Mouse (Mus musculus) neural tube, embryonic 14.5 days (tissue): ENCODE data around the gene Fen1. TPM values are rescaled to one million over a fixed set of nuclear protein-coding genes. Genes with fewer than 3 reads are reported as not detected.

Experiments used
- microRNA-seq: library from miRNA; unstranded; fragments of <30 nt; microRNA quantifications from one replicate; pipeline ENCODE4, GENCODE M21; 2016
- polyA plus RNA-seq: library from polyadenylated mRNA; unstranded; fragments of >200 nt; fragmentation: Nextera tagmentation; extraction: Ambion mirVana; gene quantifications from 2 replicates; pipeline ENCODE4 v1.2.1, GENCODE M21; 2014

Fen1 gene
- polyA plus RNA-seq, 1 experiment from 2014 or later = 18.0 TPM

Small RNA genes lying within 50 kb of the gene (microRNA-seq; reads per million reads assigned to microRNA genes)
- gene Mir6993 = not detected

Other genes starting within 250 kb of the Fen1 start
- 1,462 and 1,732 TPM in 2 replicates for gene Fth1, start 223.6 kb downstream of the Fen1 start, polyA plus RNA-seq
- 1.5 and 2.3 TPM in 2 replicates for gene Best1, start 202.5 kb downstream of the Fen1 start, polyA plus RNA-seq
- gene Rab3il1, start 202.5 kb downstream of the Fen1 start, polyA plus RNA-seq = 13.6 and 23.2 TPM in 2 replicates
- gene Fads3, start 162.6 kb downstream of the Fen1 start, polyA plus RNA-seq = 19.3 and 19.5 TPM in 2 replicates
- gene Fads2, start 102.4 kb downstream of the Fen1 start, polyA plus RNA-seq = 48.5 and 55.3 TPM in 2 replicates
- 148 and 165 TPM in 2 replicates for gene Fads1, start 21.3 kb downstream of the Fen1 start, polyA plus RNA-seq
- 331 and 349 TPM in 2 replicates for gene Tmem258, start 155 bp downstream of the Fen1 start, polyA plus RNA-seq
- 0.76 and 0.95 TPM in 2 replicates for gene Myrf, start 36.6 kb upstream of the Fen1 start, polyA plus RNA-seq
- 7.8 and 8.9 TPM in 2 replicates for gene Dagla, start 100.7 kb upstream of the Fen1 start, polyA plus RNA-seq
- 11.4 and 15.5 TPM in 2 replicates for gene Syt7, start 184.9 kb upstream of the Fen1 start, polyA plus RNA-seq